Mouse (Mus musculus): ENCODE measurements at regions not wholly inside any gene's neighbourhood (a gene's known extent, or its start where the extent isn't known, plus 50 kb on each side); places are given as distances from the start of the nearest gene placed in this dataset.

DNA sequence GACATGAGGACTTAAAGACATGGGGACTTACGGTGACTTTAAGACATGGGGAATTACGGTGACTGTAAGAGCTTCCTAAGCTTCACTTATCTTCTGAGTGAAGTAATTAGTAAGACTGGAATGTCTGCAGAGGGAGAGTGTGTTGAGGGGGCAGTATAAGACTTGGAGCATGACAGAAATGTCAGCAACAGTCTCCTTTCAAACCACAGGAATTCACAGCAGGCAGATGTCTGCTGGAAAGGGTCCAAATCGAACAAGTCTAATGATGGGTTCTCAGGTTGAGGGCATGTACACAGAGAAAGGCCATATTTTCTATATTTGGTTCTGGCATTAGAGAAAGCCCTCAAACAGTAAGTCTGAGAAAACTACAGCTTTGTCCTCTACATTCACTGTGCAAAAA lies 705.2 kb downstream of the Rapgef2 start:
- no peak for TF ChIP-seq CTCF (IDR thresholded peaks at IDR 0.05; ENCODE audit: low read depth)
- TF ChIP-seq EP300 (IDR thresholded peaks at IDR 0.05; ENCODE audit: low read depth), result no peak
